Mouse (Mus musculus): ENCODE results near the gene Gm37240. TPM values are rescaled to one million over a fixed set of nuclear protein-coding genes. Genes with fewer than 3 reads are reported as not detected.

The Gm37240 gene
- total RNA-seq, 2 experiments from 2014 or later, result 1.3 to 1.9 TPM

DNA sequence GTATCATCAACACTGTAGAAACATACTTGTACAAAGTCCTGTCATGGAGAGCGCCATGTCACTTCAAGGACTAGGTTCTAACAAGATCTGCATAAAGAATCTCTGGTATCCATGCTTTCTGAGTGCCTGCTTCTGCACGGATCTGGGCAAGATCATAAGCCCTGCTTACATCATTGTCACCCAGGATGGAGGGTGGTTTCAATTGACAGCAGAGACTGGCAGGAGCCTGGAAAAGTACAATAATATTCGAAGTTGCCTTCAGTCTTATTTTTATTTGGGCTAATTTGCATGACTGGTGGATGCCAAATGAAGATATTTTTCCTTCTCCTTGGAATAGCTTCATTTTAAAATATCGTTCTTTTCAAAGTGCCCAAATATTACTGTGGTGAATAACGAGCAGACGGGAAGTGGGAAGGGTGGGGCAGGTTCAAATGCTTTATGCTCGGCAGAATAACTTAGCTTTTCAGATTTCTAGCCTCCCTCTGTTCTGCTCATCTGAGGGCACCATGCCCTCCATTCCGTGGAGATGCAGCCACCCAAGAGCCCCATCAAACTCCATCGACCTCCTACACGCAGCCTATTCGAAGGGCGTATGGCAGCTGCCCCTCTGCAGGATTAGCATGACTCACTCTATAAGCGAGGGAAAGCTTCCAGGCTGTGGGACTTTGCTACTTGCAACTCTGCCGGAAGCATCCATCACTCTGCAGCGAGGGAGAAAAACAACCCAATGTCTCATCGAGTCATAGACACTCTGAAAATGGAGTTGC, 518.8 kb downstream of the Gm37240 start:
- DNase-seq (ENCODE audit: low spot score in 2 of 2), result peak; percentile 84 to 91

DNA sequence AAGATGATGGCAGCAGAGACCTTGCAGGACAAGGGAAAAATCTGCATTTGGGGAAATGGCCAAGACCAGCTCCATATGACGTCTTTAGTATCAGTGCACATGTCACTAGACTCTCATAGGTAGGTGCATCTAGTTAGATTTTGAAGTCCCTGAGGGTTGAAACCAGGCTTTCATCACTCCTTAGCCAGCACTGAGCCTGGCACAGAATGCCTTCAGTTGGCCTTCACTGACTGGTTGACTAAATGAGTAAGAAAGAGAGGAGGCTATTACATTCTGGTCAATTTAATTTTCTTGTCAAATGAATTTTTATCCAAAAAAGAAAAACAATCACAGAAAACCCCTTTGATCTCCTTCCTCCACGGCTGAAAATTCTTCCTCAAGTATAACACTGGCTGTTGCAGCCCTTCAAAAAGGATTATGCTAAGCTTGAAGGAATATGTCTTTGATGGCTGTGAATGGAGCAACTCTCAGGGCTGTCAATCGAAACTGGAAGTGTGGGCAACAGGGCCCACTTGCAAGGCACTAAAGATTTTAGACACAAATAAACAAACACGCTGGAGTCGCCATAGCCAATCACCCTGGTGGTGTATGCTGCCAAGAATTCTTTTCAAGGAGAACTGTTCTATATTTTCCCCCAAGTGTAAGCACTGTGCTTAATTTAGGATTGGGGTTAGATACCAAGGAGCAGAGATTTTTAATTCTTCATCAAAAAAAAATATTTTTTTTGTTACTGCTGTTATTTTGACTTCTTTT, 522.6 kb downstream of the Gm37240 start:
- DNase-seq (ENCODE audit: low spot score in 2 of 2), result no peak

DNA sequence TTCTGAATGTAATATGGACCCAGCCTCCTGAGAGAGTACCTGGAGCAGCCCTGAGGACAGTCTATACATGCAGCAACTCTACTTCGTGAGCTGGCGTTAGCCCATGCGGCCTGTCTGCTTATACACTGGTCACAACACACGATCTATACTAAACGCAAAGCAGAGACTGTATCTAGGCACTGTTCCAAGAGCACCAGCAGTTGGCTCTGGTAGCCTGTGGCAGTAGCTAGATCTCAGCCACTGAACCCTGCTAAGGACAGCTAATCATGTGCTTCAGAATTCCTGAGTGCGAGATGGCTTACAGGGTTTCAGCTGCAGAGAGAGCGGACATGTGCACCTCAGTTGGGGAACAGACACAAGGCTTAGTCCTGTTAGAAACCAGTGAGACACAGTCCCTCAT, 524.4 kb downstream of the Gm37240 start:
- DNase-seq (ENCODE audit: low spot score in 2 of 2), result no peak

DNA sequence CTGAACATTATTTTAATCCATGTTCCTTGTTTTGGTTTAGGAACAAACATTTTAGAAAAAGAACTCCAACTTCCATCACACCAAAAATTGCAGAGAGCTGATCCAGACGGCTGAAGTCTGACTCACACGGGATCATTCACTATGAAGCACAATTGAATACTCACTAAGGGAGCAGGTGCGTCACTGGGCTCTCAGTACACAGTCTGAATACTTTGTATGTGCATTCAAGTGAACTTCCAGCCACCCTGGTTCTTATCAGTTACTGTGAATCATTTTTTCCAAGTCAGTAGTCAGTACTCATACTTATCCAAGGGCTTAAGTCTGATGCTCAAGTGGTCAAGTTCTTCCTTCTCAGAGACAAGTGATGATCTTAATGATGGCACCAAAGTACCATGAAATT, 530.9 kb downstream of the Gm37240 start:
- DNase-seq (ENCODE audit: low spot score in 2 of 2), result no peak

DNA sequence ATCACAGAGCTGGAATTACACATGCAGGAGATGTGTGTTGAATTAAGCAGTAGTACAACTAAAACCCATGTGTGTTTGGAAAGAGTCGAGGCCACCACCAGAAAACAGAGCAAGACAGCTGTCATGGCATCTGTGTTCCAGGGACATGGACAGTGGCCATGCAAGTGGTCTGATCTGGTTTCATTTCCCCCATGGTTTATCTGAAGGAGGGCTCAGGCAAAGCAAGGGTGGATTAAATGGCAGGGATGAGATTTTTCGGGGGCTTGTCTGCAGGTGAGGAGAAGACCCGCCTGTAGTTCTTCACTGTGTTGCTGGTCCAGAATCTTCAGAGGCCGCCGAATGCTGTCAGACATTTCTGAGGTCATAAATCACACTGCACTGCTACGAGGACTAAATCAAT, 539.3 kb downstream of the Gm37240 start:
- no peak for DNase-seq (ENCODE audit: low spot score in 2 of 2)

DNA sequence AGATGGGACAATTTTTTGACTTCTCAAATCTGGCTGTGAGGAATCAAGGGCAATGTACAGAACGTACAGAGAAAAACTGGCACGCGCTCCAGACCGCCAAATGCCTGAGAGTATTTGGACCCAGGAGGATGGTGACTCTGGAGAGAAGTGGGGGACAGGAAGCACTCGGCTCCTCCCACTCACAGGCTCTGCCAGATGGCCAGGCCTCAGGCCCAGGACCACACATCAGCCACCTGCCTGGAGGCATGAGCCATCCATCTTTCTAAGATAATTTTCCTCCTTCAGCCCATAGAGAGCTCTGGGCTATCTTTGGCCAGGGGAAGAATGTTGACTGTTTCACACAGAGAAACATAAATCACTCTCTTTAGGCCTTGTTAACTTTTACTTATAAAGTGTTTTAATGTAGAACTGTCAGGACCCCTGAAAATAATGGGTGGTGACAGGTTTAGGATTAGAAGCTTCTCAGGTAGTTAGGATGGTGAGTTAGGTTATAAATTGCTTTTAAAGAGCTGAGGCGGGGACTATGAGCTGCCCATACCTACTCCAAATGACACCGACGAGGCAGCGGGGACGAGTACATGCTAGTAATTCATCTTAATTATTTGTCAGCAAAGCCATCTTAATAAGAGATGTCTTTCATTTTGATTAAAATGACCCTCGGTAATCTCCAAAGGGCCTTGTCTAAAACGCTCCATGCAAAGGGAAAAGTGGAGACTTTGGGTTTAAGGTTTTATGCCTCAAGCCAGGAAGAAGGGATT, 546.0 kb downstream of the Gm37240 start:
- DNase-seq (ENCODE audit: low spot score in 2 of 2), result peak; percentile 17 to 20

DNA sequence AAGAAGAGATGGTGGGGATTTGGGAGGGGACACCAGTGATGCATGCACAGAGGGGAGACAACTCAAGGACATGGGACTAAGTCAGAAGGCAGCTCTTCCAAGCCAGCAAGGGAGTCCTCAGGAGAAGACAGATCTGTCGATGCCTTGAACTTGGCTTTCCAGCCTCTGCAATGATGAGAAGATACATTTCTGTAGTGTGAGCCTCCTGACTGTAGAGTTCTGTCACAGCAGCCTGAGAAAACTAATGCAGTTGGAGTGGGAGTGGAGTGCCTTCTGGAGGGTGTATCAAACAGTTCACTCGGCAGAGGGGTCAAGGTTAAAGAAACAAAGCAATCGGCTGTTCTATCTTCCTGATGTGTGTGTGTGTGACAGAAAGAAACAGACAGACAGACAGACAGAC, 546.8 kb downstream of the Gm37240 start:
- DNase-seq (ENCODE audit: low spot score in 2 of 2), result peak in 1 of 2 experiments; percentile 19

DNA sequence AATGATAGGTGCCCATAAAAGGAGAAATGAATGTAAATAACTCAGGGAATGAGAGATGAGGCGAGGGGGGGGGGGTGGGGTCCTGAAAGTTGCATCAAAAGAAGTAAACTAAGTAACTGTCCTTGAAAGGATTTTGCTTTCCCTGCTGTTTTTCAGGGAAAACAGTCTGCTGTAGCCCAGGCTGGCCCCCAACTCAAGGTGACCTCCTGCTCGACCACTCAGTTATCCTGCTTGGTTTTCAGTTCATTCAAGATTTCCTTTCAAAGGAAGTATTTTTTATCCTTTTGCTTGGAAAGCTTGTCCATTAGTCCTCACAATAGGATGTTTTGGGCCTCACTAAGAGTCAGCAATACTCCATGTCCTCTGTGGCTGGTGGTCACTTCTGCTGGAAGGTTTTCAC, 547.4 kb downstream of the Gm37240 start:
- no peak for DNase-seq (ENCODE audit: low spot score in 2 of 2)

DNA sequence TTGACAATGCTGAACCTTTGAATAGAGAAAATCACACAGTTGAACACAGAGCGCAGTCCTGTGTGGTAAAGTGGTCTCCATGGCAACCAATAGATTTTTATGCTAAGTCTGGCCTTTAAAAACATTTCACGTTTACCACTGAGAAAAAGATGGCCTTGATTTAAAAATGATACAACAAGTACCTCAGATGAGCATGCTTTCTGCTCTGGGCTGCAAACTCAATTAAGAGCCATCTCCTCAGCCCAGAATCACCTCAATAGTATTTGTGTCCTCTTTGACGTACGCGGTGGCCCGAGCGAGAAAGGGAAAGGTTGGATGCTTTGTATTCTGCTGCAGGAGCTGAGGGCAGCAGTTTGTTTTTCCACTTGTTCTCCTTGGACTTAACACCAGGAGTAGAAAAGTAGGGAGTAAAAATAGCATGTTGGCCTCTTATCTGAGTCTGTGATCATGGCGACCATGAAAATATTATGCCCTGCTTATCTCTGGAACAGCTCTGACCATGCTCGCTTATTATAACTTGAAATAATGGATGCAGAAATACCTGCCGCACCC, 548.0 kb downstream of the Gm37240 start:
- peak in 1 of 2 experiments; percentile 60 for DNase-seq (ENCODE audit: low spot score in 2 of 2)

DNA sequence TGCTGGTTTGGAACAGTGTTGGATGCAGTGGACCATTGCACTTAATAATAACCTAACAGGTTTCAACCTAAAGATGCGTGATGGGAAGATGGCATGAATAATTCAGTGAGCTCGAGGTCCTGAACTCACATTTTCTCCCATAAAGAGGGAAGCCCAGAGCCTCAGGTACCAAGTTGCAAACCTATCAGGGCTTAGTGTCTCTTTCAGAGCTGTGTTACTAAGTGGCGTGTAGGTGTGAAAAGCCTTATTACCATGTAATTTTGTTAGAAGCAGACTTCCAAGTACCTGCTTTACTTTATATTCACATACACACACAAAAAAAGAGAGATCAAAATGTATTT, 548.6 kb downstream of the Gm37240 start:
- peak in 1 of 2 experiments; percentile 6 for DNase-seq (ENCODE audit: low spot score in 2 of 2)

DNA sequence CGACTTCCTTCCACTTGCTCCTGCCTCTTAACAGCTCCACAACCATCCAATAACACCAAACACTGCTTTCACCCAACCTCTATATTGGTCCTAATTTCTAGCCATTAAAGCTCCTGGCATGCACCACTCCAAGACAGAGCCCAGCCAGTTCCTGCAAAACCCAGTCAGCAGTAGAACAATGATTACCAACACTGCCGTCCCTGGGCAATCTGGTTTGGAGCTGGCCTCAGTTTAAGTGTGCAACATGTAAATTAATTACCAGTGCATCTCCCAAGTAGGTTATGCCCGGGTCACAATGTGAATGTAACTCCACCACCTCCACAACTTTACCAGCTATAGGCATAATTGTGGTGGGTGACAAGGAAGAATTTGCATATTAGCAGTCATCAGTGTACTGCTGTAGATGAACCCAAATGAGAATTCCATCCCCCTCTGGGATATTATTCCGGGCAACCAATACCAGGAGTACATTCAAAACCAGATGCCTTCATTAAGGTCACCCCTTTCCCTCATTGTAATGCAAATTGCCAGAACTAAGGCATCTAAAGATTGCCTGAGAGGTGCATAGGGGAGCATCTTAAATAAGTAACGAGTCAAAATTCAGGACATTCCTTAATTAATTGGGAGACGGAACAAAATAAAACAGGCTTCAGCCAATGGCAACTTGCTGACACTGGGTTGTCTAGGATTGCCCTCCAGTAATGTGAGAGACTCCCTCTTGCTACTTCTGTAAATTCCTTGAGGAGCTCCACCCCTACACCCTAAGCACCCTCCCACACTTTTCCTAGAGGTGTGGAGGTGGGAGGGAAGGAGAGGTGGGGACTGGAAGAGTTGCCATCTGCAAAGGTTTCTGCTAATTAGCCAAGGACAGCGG, 549.2 kb downstream of the Gm37240 start:
- no peak for DNase-seq (ENCODE audit: low spot score in 2 of 2)

DNA sequence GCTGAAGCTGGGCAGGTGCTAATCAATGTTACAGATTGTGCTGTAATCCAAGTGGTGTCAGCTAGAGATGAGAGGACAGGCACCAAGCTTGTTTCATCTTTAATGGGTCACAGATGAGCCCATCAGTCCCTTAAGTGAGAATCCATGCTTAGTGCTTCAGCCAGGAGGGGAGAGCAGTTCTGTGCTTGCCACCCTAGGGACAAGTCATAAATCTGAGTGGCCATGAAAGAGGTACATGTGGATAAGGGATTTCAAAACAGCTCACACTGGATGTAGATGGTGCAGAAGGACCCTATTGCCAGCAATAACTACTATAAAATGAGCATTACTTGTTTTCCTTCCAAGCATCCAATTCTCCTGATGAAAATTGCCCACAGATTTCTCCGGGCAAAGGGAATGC, 551.8 kb downstream of the Gm37240 start:
- no peak for DNase-seq (ENCODE audit: low spot score in 2 of 2)

DNA sequence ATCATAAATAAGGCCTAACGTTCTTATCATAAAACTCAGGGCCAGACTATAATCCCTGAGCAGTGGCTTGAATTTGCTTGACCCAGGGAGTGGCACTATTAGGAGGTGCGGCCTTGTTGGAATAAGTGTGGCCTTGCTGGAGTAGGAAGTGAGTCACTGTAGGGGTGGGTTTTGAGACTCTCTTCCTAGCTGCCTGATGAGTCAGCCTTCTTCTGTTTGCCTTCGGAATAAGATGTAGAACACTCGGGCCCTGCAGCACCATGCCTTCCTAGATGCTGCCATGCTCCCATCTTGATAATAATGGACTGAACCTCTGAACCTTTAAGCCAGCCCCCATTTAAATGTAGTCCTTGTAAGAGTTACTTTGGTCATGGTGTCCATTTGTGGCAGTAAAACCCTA, 555.0 kb downstream of the Gm37240 start:
- no peak for DNase-seq (ENCODE audit: low spot score in 2 of 2)

DNA sequence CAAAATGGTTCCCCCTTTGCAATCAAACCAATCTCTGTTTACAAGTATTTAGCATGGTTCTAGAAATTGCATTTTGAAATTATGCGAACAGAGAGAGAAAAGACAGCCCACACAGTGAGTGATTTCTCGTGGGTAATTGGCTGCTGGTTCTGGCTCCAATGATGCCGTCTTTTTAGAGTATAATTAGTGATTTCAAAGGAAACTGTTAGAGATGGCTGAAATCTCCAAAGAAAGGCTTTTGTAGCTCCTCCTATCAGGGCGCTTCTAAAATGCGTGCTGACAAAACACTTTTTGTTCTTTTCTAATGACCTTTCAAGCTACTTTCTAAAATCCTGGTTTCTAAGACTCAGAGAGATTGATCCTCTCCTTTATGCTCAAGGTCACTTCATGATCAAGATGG, 569.1 kb downstream of the Gm37240 start:
- peak in 1 of 2 experiments; percentile 67 for DNase-seq (ENCODE audit: low spot score in 2 of 2)

DNA sequence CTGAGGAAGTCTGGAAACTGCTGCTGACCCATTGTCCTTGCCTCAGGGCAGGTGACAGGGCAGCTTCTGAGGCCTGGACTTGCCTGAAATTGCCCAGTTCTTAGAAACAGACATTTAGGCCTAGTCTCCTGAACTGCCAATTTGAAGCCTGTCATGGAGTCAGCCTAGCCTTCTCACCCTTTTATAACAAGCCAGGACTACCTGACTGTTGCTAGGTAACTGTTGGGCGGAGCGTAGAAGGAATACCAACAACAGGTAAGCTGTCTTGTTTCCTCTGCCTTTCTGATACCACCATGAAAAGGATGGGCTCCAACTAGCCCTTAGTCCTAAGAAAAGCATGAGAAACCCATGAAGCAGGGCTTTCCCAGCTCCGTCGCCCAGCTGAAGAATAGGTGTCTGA, 570.0 kb downstream of the Gm37240 start:
- no peak for DNase-seq (ENCODE audit: low spot score in 2 of 2)

DNA sequence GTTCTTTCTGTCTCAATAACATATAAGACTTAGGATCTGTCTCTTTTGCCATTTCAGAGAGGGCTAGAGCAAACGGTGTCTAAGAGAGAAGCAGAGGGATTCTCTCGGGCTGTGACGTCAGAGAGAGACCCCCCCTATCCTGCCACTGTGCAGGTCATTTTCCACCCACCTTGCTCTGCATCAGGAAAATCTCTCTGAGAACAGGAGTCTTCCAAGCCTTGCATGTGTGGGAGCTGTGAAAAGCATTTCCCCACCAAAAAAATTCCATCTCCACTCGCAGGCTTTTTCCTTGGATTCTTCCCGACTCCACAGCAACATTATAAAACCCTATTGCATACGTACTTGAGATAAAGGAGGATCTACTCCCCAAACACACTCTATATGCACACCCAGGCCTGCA, 572.4 kb downstream of the Gm37240 start:
- DNase-seq (ENCODE audit: low spot score in 2 of 2), result no peak

DNA sequence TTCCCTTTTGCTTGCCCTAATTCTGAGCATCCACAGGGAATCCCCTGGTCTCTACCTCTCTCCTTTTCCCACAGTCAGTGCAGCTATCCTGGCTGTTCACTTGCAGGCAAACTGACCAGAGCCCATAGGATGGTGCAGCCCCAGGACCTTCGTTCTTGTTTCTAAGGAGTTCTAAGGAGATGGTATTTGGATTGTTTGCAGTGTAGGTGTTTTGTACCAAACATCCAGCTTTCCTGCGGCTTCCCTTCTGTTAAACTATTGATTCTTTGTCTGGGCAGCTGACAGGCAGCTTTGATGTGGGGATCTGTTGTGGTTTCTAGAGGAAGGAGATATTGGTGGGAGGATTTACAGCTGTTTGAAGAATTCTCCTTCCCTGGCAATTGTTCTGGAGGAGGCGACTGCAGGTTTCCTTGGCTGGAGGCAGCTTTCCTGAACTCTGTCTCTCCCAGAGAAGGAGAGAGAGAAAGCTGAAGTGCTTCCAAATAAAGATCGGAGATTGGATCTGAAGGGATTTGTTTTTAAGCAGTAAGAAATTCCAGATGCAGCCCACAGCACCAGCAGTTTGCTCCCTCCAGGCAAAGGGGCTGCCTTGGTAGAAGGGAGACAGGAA, 573.6 kb downstream of the Gm37240 start:
- no peak for DNase-seq (ENCODE audit: low spot score in 2 of 2)

DNA sequence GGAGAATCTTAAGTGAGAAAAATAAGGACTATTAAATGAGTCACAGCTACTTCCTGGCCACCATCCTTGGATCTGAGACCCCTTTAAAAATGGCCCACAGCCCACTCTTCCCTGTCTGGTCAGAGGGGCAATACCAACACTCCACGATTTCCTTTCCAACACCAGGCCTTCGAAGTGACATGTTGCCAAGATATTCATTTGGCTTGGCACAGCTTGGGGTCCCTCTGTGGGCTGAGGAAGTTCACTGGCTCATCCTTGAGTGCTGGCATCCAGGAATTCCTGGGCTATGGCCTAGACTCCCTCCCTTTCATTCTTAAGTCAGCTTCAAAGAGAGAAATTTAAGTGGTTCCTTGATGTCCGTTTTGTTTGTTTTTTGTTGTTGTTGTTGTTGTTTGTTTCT, 576.1 kb downstream of the Gm37240 start:
- DNase-seq (ENCODE audit: low spot score in 2 of 2), result no peak

DNA sequence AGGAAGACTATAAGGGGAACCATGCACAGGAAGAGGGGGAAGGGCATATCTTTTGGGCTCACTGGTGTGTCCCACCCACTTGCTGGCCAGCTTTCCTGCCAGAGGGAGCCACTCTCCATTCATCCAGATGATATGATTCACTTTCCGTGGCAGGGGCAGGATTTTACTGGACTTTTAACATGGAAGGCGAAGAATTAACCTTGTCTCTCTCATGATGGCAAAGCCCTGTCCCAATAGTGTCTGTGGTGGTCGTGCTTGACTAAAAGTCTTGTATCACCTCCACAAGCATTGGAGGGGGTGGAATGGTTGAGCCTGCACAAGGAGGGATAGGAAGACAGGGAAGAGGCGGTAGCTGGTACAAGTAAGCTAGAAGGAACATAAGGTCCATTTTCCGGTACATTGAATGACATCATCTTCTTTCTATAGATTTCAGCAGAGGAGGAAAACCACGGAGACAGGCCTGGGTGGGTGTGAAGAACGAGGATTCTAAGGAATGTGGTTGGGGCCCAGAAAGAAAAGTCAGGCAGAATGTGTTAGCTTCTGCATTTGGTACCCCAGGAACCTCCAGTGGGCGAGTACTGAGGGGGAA, 576.8 kb downstream of the Gm37240 start:
- peak in 1 of 2 experiments; percentile 38 for DNase-seq (ENCODE audit: low spot score in 2 of 2)

DNA sequence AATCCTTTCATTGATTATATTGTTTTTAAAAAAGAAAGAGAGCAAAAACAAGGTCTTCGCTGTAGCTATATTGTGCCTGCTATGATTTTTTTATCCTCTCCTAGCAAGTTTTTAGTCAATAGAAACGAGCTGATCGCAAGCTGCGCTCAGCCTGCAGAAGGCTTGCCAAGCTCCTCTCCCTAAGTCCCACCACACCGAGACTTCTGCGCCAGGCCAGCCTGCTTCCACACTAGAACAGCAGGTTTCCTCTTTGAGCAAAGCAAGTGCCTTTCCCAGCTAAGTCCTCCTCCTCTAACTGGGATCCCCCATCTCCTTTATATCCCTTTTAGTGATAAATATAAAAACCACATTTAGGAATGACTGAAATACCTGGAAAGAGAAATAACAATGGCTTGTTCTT, 578.1 kb downstream of the Gm37240 start:
- peak in 1 of 2 experiments; percentile 60 for DNase-seq (ENCODE audit: low spot score in 2 of 2)
